Mouse (Mus musculus) liver, embryonic 12.5 days (tissue): Measurements from ENCODE around the gene Mettl3. TPM values are rescaled to one million over a fixed set of nuclear protein-coding genes. Genes with fewer than 3 reads are reported as not detected.

Experiments
- ATAC-seq: fragments of 200-750 bp; cut with Nextera tagmentation; 2 replicates; pipeline ENCODE4 v1.8.0; 2017; ENCODE audit warnings: moderate number of reproducible peaks, mild to moderate bottlenecking, moderate library complexity
- H3K27ac ChIP-seq: fragments of 300-500 bp; sonication (generic); 2 replicates; pipeline ENCODE4 v1.5.1; 2016; ENCODE audit warnings: mild to moderate bottlenecking
- H3K27me3 ChIP-seq: fragments of 300-500 bp; sonication (generic); replicated peaks from 2 replicates; pipeline ENCODE4 v1.6.1; 2016; ENCODE audit warnings: mild to moderate bottlenecking, moderate library complexity
- H3K36me3 ChIP-seq: fragments of 300-500 bp; sonication (generic); 2 replicates; pipeline ENCODE4 v1.6.1; 2016; ENCODE audit warnings: mild to moderate bottlenecking, moderate library complexity
- H3K4me1 ChIP-seq: fragments of 300-500 bp; sonication (generic); 2 replicates; pipeline ENCODE4 v1.6.1; 2016
- H3K4me2 ChIP-seq: fragments of 300-500 bp; sonication (generic); 2 replicates; pipeline ENCODE4 v1.6.1; 2016; ENCODE audit warnings: mild to moderate bottlenecking, moderate library complexity
- H3K4me3 ChIP-seq: fragments of 300-500 bp; sonication (generic); 2 replicates; pipeline ENCODE4 v1.5.1; 2016; ENCODE audit warnings: mild to moderate bottlenecking, moderate library complexity
- H3K9ac ChIP-seq: fragments of 300-500 bp; sonication (generic); 2 replicates; pipeline ENCODE4 v1.6.1; 2016; ENCODE audit warnings: mild to moderate bottlenecking, moderate library complexity
- H3K9me3 ChIP-seq: fragments of 300-500 bp; sonication (generic); replicated peaks from 2 replicates; pipeline ENCODE4 v1.6.1; 2016; ENCODE audit warnings: mild to moderate bottlenecking, moderate library complexity
- WGBS: fragments of 180-500 bp; shearing (Covaris S2); methylation state at CpG from one replicate; pipeline ENCODE4 v1.1.7; 2016; ENCODE audit not compliant: insufficient replicate concordance; 5-methylcytosine and 5-hydroxymethylcytosine counted together
- polyA plus RNA-seq: library from polyadenylated mRNA; unstranded; fragments of >200 nt; fragmentation: Nextera tagmentation; extraction: Ambion mirVana; gene quantifications from 2 replicates; pipeline ENCODE4 v1.2.1, GENCODE M21; 2016

Mettl3 gene
- polyA plus RNA-seq, 1 experiment from 2014 or later: 28.6 TPM

- Histone ChIP-seq H3K27me3 (no peaks in the 10 kb centered on the region), H3K4me2 (peak overlapping the region; percentile 81), H3K9me3 (no peaks in the 10 kb centered on the region), H3K36me3 (peaks cover 17% of the 10 kb centered on the region; the same call in 1 of the 2 replicates), H3K4me3 (peak overlapping the region; percentile 87), H3K4me1 (peaks cover 34% of the 10 kb centered on the region), H3K9ac (peak overlapping the region; percentile 97), H3K27ac (peak overlapping the region; percentile 92)
- ATAC-seq: no peak
- 1% methylated on average over 21 of the region's 21 CpGs for WGBS
Measured at GRCm38 (mm10) chr14:52279747-52280120, 25.2 kb downstream of the Mettl3 start.

- H3K27me3 ChIP-seq: no peaks in the 10 kb centered on the region
- peak within 1 kb of the TSS; percentile 87 for H3K4me3 ChIP-seq
- WGBS: 2% methylated on average over 66 of the region's 66 CpGs
- H3K9me3 ChIP-seq: no peaks in the 10 kb centered on the region
- peak within 1 kb of the TSS; percentile 92 for H3K27ac ChIP-seq
- peaks cover 31% of the 10 kb centered on the region for H3K4me1 ChIP-seq
- peak within 1 kb of the TSS; percentile 81 for H3K4me2 ChIP-seq
- peak; percentile 98 for ATAC-seq
- H3K9ac ChIP-seq: peak within 1 kb of the TSS; percentile 97
- peaks cover 17% of the 10 kb centered on the region; the same call in 1 of the 2 replicates for H3K36me3 ChIP-seq
Measured at GRCm38 (mm10) chr14:52278932-52279746, 25.8 kb downstream of the Mettl3 start, which contains the start of the genes Tox4 and Rab2b. TSS of gene Tox4 (plus strand) at chr14:52279146. TSS of gene Rab2b (minus strand) at chr14:52279545.

DNA sequence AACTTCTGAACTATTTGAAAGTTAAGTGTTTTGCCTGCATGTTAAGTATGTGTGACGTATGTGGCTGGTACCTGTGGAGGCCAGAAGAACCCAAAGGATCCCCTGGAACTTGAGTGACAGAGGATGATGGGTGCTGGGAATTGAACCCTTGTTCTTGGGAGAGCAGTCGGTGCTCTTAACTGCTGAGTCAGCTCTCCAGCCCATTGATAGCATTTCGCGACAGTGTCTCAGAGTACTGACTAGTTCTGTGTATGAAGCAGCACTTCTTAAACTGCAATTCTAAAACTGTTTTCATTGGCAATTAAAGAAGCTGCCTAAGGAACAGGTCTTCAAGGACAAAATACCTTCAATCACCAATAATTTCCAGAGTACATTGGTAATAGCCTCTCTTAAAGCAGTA is 27.7 kb downstream of the Mettl3 start:
- no peak overlapping the region for H3K4me3 ChIP-seq
- ATAC-seq: no peak
- H3K27ac ChIP-seq: no peak overlapping the region
- no peak overlapping the region for H3K9ac ChIP-seq
- no peaks in the 10 kb centered on the region for H3K9me3 ChIP-seq
- WGBS: 67% methylated on average over 4 of the region's 4 CpGs
- H3K4me2 ChIP-seq: no peak overlapping the region
- H3K4me1 ChIP-seq: peaks cover 21% of the 10 kb centered on the region
- no peaks in the 10 kb centered on the region for H3K27me3 ChIP-seq
- peaks cover 13% of the 10 kb centered on the region; the same call in 1 of the 2 replicates for H3K36me3 ChIP-seq

DNA sequence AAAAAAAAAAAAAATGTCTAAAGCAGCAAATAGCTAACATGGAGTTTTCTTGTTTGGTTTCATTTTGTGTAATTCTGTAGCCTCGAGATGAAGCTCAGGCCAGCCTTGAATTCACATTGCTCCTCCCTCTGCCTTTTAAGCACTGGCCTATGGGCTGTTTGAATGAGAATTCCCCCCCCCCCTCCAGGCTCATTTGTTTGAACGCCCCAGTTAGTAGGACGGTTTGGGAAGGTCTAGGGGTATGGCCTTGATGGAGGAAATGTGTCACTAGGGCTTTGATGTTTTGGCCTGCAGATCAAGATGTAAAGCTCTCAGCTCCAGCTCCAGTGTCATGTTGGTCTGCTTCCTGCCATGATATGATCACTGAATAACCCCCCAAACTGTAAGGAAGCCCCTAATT is 32.1 kb downstream of the Mettl3 start:
- no peak overlapping the region for H3K4me2 ChIP-seq
- no peak overlapping the region for H3K4me3 ChIP-seq
- H3K9ac ChIP-seq: no peak overlapping the region
- 55% methylated on average over 3 of the region's 3 CpGs for WGBS
- H3K27ac ChIP-seq: no peak overlapping the region
- peaks cover 14% of the 10 kb centered on the region; the same call in 1 of the 2 replicates for H3K36me3 ChIP-seq
- H3K9me3 ChIP-seq: no peaks in the 10 kb centered on the region
- peaks cover under 1% of the 10 kb centered on the region; the same call in 1 of the 2 replicates for H3K4me1 ChIP-seq
- ATAC-seq: no peak
- no peaks in the 10 kb centered on the region for H3K27me3 ChIP-seq

DNA sequence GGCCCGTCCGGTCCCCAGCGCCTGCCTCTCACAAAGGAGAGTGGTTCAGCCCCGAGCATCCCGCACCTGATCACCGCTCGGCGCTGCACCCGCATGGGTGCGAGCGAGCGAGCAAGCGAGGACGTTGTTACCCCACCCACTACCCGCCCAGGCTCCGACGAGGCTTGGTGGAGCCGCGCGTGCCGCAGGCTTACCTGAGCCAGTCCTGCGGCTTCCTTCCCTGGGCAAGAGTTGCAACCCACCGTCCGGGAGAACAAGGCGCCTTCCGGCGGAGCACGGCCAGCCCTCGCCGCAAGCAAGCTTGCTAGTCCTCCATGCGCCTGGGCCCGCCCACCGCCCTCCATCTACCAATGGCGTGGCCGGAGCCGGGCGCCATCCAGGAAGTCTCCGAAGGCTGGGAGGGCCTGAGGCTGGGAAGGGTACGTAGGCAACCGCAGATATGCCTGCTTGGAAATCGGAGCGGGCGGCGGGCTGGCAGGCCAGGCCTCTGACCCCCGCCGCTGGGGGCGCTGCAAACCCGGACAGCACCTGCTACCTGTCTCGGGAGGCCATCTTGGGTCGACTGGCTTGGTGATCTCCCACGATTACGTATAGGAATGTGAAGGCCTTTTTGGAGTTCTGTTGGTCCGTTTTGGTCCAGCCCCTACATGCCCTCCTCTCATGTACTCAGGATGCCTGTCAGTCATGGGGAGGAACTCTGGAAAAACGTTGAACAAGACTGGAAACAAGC is 47.3 kb downstream of the Mettl3 start, which contains the start of gene Chd8:
TSS of gene Chd8 (minus strand) at position 297 of the 730 bp plus-strand sequence.
- Histone ChIP-seq H3K9me3 (no peaks in the 10 kb centered on the region), H3K4me2 (peak within 1 kb of the TSS; percentile 89), H3K4me1 (peaks cover 36% of the 10 kb centered on the region), H3K27ac (peak within 1 kb of the TSS; percentile 93), H3K27me3 (no peaks in the 10 kb centered on the region), H3K36me3 (no peaks in the 10 kb centered on the region), H3K9ac (peak within 1 kb of the TSS; percentile 87), H3K4me3 (peak within 1 kb of the TSS; percentile 90)
- peak; percentile 100 for ATAC-seq
- under 1% methylated on average over 54 of the region's 54 CpGs for WGBS

DNA sequence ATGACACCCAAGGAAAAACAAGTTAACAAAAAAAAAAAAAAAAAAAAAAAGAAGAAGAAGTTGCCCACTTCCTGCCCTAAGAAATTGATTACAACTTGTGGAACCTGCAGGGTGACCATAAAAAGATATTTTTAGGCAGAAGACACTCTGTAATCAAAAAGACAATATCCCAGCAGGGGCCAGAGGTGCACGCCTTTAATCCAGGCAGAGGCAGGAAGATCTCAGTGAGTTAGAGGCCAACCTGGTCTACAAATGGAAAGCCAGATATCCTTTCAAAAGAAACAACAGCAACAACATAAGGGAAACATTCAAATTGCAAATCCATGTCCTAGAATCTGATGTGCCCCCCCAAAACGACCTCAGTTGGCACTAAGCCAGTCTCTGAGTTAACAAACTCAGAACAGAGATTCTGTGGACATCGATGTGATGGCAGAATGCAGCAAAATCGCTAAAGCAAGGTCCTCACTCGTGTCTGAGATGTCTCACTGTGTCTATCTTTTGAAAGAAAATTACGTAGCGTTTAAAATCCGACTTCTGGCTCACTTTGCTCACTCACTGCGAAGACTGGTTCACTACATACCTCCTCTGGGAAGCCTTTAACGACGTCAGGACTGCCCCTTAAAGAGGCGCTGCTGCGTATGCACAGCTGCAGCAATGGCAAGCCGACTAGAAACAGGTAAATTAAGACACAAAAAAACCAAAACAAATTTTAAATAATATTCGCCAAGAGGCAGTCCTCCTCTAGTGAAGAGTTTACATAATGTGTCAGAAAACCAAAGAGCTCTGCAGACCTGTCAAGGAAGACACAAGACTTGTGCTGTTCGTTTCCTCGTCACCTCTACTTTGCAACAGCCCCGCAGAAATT is 48.4 kb downstream of the Mettl3 start:
- Histone ChIP-seq H3K36me3 (peaks cover 4% of the 10 kb centered on the region; the same call in 1 of the 2 replicates), H3K9ac (peak overlapping the region; percentile 87), H3K27ac (peak overlapping the region; percentile 93), H3K4me2 (peak overlapping the region; percentile 89), H3K4me3 (peak overlapping the region; percentile 90), H3K4me1 (peaks cover 47% of the 10 kb centered on the region), H3K27me3 (no peaks in the 10 kb centered on the region), H3K9me3 (no peaks in the 10 kb centered on the region)
- WGBS: 4% methylated on average over 18 of the region's 18 CpGs
- ATAC-seq: no peak

DNA sequence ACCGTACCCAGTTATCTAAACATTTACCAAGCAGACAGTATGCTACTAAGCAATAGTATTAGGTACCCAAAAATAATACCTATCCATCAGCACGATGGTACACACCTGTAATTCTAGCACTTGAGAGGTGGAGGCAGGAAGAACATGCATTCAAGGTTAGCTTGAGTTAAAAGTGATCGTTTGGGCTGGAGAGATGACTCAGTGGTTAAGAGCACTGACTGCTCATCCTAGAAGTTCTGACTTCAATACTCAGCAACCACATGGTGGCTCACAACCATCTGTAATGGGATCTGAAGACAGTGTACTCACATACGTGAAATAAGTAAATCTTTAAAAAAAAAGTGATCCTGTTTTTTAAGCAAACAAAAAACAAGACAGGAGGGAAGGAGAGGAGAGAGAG is 58.8 kb downstream of the Mettl3 start:
- no peak overlapping the region for H3K9ac ChIP-seq
- no peaks in the 10 kb centered on the region for H3K27me3 ChIP-seq
- ATAC-seq: no peak
- H3K4me1 ChIP-seq: peaks cover 69% of the 10 kb centered on the region
- H3K27ac ChIP-seq: no peak overlapping the region
- WGBS: 64% methylated on average over 4 of the region's 4 CpGs
- no peak overlapping the region for H3K4me3 ChIP-seq
- H3K4me2 ChIP-seq: no peak overlapping the region
- H3K9me3 ChIP-seq: no peaks in the 10 kb centered on the region
- H3K36me3 ChIP-seq: peaks cover 4% of the 10 kb centered on the region

Other genes starting within 250 kb of the Mettl3 start
- 438 and 448 TPM in 2 replicates for gene Hnrnpc, start 201.1 kb downstream of the Mettl3 start, polyA plus RNA-seq
- 58.2 and 62.1 TPM in 2 replicates for gene Rpgrip1, start 194.4 kb downstream of the Mettl3 start, polyA plus RNA-seq
- 53.7 TPM in 2 replicates for gene Supt16, start 107.7 kb downstream of the Mettl3 start, polyA plus RNA-seq
- gene Chd8, start 47.3 kb downstream of the Mettl3 start, polyA plus RNA-seq: 20.8 and 20.9 TPM in 2 replicates
- 26.5 and 26.7 TPM in 2 replicates for gene Tox4, start 26.0 kb downstream of the Mettl3 start, polyA plus RNA-seq
- 4.6 TPM in 2 replicates for gene Rab2b, start 25.6 kb downstream of the Mettl3 start, polyA plus RNA-seq
- gene Sall2, start 23.6 kb upstream of the Mettl3 start, polyA plus RNA-seq: 3.0 and 3.8 TPM in 2 replicates
- not detected in 2 replicates for gene Olfr1513, start 51.3 kb upstream of the Mettl3 start, polyA plus RNA-seq
- not detected in 2 replicates for gene Olfr1512, start 74.0 kb upstream of the Mettl3 start, polyA plus RNA-seq
- gene Olfr1511, start 92.3 kb upstream of the Mettl3 start, polyA plus RNA-seq: not detected in 2 replicates
- not detected in 2 replicates for gene Olfr1510, start 109.2 kb upstream of the Mettl3 start, polyA plus RNA-seq
- gene Olfr1509, start 137.9 kb upstream of the Mettl3 start, polyA plus RNA-seq: not detected in 2 replicates
- gene Olfr1508, start 162.4 kb upstream of the Mettl3 start, polyA plus RNA-seq: not detected in 2 replicates
- gene Olfr1507, start 190.6 kb upstream of the Mettl3 start, polyA plus RNA-seq: not detected in 2 replicates